Mouse (Mus musculus) fibroblast of lung, adult 2 months (primary cell): ENCODE measurements around the gene Rapgef1.
"Not testable (repeated sequence)": the region's sequence is repeated elsewhere in the genome, so short reads cannot be mapped to it uniquely, and the experiment has no call there.

Source experiments
- DNase-seq: peaks from one replicate; pipeline ENCODE4 v3.0.0-alpha.2; 2011; ENCODE audit warnings: low read depth

The Rapgef1 gene

DNA sequence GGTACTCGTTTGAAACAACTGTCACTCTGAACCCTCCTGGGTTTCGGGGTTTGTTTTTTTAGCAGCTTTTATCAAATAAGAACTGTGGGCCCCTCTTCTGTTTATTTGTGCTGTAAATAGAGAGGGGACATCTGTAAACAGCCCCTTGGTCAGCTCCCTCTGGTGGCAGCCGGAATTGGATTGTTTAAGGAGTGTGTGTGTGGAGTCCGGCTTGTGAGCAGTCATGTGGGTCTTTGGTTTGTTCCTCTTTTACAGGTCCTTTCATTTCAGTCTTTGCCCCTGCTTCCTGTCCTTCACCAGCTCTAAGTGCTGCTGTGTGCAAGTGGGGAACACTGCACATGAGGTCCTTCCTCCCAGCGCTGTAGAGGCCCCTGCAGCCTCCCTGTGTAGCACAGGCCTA is 119.8 kb downstream of the Rapgef1 start:
- DNase-seq = no peak

DNA sequence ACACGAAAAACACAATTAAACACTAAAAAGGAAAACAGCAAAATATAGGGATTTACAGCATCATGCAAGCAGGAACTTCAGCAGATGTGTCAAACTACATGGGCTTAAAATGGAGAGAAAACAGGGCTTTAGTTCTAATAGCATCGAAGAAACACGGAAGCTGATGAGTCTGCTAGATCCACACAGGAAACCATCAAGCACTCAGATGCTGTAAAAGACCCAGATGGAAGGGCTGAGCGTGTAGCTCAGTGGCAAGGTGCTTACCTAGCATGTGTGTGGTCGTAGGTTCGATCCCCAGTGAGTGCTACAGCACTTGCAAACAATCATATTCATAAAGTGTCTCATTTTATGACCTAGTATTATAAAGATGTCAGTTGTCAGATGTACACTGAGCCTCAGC is 121.7 kb downstream of the Rapgef1 start:
- no peak for DNase-seq

DNA sequence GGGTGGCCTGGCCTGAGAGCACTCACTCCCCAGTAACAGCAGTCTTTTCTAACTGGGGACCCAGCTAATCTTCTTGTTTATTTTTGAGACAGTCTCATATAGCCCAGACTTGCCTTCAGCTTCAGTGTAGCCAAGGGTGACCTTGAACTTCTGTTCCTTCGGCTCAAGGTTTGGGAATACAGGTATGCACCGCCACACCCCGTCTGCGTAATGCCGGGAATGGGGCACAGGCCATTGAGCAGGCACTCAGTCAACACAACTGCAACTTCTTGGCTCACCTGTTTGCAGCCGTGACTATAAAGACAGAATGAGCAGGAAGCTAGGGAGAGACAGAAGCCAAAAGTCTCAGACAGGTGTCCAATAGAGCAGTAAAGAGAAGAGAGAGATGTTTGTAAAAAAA is 124.7 kb downstream of the Rapgef1 start:
- no peak for DNase-seq

DNA sequence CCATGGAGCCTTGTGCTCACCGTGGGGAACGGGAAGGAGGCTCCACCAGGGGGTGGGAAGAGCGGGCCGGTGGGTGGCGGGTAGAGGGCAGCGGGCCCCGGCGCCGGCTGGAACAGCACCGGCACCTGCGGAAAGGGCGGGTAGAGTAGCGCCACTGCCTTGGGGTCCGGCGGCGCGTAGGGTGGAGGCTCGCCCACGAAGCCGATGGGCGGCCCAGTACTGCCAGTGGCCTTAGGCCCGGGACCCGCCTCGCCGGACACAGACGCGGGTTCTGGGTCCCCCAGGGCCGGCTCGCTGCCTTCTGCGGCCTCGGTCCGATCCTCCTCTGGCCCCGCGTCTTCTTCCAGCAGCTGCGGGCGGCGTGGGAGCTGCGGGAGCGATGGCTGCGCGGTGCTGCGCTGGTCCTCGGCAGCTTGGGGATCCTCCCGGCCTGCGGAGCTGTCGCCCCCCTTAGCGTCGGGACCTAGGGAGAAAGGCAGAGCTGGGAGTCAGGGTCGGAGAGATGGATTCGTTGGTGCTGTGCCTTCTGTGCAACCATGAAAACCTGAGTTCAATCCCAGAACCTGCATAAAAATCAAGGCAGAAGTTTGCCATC is 127.8 kb downstream of the Rapgef1 start:
- no peak for DNase-seq

DNA sequence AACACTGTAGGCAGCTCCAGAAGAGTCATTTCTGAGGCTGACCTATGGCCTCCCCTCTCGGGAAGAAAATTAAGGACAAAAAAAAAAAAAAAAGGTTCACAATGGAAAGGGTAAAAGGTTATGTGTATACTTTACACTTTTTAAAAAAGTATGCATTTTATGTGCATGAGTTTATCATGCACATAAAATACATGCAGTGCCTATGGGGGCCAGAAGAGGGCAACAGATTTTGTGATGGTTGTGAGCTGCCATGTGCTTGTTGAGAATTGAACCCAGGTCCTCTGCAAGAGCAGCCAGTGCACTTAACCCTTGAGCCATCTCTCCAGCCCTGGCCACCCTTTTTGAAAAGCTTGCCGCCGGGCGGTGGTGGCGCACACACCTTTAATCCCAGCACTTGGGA is 128.3 kb downstream of the Rapgef1 start:
- DNase-seq = no peak

DNA sequence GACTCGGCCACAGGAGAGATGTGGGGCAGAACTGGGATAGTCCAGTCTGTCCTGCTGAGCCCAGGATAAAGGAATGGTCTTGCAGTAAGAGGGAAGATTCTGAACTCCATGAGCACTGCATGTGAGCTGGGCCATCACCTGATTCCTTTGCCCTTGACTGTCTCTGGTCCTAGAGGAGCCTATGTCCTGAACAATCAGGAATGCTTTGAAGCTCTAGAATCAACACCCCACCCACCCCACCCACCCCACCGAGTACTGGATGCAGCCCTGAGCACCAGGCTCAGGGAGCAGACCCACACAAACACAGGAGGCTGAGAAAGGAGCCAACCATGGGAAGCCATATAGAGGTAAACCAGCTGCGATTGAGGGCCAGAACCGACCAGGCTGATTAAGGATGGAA is 129.0 kb downstream of the Rapgef1 start:
- DNase-seq = no peak

DNA sequence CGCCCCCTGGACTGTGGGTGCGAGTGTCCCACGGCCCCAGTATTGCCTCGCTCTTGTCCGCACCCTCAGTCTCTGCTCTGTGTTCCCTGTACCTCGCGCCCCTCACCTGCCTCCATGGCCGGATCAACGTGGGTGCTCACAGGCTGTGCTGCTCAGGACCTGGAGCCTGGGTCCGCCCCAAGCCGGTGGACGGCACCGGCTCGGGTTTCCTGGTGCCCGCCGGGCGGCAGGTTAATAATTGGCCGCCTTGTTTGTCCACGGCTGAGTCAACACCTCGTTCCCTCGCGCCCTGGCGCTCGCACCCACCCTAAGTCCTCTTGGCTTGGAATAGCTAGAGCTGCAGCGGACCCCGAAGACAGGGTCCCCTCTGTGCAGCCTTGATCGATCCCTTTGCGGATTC is 132.0 kb downstream of the Rapgef1 start, which contains the start of gene Gm13420:
Gm13420 (minus strand) TSS at position 189 of the 400 bp plus-strand sequence.
- no peak for DNase-seq

DNA sequence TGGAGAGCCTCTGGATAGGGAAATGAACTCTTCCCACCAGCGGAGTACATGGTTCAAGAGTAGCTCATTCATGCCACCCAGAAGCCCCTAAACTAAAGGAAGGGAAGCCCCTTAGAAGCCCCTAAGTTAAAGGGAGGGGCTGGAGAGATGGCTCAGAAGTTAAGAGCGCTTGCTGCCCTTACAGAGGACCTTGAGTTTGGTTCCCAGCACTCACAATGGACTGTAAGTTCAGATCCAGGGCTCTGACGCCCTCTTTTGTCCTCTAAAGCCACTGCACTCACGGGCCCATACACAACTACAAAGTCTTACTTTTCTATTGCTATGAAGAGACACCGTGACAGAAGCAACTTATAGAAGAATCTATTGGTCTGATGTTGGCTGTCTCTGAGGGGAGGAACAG is 132.9 kb downstream of the Rapgef1 start:
- DNase-seq = no peak

DNA sequence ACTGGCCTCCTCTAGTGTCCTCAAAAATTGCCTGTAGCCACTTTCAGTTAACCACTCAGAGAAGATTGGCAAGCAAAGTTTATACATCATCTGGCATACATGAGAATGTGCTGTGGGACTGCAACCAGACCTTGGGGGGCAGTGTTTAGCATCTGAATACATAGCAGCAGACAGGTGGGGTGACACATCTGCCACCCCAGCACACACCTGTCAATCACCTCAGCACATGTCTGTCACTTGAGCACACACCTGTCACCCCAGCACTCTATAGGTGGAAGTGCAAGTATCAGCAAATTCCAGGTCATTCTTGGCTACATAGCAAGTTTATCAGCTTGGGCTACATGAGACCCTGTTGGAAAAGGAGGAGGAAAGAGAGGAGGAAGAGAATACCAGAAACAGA is 136.2 kb downstream of the Rapgef1 start:
- no peak for DNase-seq

DNA sequence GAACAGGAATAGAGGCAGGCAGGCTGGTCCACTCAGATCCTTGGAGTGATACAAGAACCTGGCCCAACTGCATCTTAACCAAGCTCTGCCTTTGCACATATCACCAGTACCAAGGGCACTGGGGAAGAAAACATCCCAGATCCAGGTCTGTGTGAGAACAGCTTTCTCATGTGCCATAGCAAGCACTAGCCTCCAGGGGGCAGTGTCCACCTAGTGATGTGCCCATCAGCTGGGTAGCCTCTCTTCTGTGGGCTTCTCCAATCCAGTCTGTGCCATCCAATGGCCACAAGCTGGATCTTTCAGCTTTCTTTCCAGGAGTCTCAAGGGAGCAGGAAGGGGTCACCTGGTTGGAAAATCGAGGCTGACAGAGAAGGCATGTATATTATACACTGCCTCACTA is 145.3 kb downstream of the Rapgef1 start:
- peak; percentile 21 for DNase-seq

DNA sequence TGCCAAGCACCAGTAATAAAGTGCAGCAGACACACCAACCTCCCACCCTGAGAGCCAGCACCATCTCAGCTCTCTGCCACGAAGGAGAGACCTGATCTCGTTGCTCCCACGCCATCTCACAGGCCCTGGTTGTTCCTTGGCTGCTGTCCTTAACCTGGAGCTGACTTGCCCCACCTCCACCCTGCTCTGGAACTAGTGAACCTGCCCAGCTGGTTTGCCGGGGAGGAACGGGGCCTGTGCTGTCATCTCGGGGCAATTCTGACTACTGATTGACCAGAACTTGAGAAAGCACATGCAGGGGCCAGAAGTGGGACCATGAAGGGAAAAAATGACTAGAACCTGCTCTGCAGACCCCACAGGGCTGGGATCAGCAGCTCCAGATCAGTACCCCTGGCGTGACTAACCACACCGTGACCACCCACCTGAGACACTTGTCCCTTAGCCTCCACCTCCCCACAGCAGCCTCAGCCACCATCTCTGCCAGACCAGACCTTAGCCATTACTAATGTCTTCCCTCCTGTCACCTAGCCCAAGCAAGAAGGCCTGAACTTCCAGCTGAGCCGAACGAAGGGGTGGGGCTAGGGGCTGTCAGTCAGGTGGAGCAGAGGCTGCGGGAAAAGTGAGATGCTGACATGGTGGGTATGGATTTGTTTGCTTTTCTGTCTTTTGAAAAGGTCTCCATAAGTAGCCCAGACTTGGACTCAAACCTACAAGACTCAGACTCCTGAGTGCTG is 148.6 kb downstream of the Rapgef1 start:
- no peak for DNase-seq

DNA sequence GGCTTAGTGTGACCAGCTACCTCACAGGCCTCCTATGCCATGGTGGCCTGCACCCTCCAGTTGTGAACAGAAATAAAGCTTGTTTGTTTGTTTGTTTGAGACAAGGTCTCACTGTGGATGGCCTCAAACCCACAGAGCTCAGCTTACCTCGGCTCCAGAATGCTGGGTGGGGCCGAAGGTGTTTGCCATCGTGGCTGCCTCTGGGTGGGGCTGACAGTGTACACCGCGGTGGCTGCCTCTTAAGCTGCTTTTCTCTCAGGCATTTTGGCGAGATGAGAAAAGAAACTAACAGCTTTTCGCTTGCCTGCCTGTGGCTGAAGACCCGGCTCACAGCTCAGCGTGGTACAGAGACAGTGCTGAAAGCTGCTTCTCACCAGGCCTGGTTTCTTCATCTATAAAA is 149.4 kb downstream of the Rapgef1 start:
- no peak for DNase-seq

DNA sequence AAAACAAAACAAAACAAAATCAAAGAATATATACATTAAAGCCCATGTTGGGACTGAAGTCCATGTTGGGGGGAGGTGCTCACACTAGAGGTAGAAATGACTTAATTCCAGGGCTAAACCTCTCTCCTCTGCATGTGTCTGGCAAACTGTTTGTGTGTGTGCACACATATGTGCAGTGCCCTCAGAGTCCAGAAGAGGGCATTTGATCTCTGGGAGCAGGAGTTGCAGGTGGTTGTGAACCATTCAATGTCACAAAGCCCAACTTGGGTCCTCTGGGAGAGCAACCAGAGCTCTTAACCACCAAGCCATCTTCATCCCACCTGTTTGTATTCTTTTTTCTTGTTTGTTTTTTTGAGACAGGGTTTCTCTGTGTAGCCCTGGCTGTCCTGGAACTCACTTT is 150.6 kb downstream of the Rapgef1 start:
- no peak for DNase-seq

DNA sequence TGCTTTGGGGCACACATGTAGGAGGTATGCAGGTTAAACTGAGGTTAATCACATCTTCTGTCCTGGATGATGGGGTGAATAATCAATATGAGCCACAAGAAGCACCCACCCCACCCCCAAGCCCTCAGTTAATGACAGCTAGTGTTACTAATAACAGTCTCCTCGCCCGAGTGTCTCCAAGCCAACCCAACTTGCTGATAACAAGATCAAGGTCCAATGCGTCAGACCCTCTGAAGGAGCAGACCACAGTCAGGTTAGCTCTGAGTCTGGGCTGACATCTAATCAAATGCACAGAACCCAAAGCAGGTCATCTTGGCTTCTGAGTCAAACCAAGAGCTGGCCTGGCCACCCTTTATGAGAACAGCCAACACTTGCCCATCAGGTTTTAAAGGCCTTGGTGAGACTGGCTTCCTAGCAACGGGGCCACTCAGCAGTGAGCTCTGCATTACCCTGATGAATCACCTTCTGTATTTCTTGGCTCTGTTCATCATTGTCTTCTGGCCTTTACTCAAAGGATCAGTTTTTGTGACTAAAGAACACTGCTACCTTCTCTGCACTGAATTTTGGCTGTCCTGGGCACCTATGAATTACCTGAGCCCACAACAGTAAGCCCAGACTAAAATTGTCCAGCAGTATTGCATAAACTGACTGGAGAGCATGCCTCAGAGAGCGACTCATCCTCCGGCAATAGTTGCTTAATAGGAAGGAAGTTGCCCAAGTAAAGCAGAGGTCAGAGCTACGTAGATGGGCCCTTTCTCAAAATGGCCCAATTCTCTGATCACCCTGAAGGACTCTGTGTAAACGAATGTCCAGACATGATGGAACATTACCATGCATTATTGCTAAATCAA is 152.3 kb downstream of the Rapgef1 start:
- peak; percentile 60 for DNase-seq

DNA sequence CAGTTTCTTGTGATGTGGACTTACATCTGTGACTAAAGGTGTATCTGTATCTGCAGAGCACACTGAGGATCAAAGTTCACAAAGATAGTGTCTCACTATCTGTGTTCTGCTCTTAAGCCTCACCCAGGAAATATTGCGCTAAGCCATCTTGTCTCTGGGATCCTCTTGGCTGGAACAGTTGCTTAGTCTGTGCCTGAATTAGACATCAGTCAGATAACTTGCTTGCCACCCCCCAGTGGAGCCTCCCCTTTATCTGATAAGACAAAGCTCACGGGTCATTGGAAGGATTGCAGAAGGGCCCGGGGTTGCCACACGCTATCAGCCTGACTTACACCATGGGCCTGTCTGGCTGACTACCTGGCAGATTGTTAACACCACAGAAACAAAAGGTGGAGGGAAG is 153.8 kb downstream of the Rapgef1 start:
- DNase-seq = no peak

DNA sequence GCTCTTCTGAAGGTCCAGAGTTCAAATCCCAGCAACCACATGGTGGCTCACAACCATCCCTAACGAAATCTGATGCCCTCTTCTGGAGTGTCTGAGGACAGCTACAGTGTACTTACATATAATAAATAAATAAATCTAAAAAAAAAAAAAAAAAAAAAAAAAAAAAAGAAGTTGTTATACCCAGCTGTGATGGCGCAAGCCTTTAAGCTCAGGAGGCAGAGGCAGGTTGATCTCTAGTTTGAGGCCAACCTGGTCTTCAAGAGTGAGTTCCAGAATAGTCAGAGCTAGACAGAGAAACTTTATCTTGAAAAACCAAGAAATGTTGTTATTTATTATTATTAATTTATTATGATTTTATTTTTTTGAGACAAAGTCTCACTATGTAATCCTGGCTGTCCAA is 161.7 kb downstream of the Rapgef1 start:
- not testable (repeated sequence) for DNase-seq

DNA sequence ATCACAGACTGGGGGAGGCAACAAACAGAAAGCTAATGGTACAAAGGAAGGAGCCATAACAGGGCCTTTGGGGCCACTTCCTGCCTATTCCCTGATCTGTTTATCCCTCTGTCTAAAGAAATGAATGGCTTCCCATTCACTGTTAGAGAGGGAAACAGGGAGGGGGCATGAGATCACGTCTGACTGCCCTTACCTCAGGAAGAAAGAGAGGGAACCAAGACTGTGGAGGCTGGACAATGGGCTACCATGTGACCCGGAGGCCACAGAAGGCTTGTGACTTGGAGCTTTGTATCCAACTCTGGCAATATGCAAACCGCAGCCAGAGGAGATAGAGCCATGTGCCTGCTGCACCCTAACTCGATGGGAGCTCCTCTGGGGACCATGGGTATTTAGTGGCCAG is 164.8 kb downstream of the Rapgef1 start:
- DNase-seq = no peak

DNA sequence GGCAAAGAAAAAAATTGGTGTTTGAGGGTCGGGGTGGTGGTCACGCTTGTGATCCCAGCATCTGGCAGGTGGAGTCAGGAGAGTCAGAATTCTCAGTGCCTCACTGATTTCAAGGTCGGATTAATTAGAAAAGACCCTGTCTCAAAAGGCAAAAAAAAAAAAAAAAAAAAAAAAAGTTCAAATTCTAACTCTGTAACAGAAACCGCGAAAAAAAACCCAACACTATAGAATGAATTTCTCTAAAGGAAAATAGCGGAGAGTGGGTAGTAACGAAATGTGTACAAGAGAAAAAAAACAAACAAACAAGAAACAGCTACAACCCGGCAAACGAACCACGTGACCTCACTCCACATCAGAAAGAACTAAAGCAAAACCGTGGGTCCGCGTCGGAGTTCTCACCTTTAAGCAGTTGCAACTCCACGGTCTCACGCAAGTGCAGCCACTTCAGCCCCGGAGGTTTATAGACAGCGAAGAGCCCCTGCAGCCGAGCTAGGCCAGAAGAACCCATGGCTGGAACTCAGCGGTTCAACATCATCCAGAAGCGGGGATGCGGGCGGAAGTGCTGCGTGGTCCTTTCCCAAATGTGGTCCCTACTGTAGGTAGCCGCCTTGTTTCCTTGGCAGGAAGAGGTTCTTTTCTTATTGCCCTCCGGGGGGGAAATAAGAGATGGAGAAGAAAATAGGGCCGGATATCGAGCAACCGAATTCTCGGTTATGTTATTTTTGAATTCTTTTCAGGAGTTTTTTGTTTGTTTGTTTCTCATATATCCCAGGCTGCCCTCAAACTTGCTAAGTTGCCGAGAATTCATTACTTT is 167.8 kb downstream of the Rapgef1 start, which contains the start of gene Coq4:
Coq4 (plus strand) TSS at position 390 of the 814 bp plus-strand sequence.
- peak; percentile 90 for DNase-seq

DNA sequence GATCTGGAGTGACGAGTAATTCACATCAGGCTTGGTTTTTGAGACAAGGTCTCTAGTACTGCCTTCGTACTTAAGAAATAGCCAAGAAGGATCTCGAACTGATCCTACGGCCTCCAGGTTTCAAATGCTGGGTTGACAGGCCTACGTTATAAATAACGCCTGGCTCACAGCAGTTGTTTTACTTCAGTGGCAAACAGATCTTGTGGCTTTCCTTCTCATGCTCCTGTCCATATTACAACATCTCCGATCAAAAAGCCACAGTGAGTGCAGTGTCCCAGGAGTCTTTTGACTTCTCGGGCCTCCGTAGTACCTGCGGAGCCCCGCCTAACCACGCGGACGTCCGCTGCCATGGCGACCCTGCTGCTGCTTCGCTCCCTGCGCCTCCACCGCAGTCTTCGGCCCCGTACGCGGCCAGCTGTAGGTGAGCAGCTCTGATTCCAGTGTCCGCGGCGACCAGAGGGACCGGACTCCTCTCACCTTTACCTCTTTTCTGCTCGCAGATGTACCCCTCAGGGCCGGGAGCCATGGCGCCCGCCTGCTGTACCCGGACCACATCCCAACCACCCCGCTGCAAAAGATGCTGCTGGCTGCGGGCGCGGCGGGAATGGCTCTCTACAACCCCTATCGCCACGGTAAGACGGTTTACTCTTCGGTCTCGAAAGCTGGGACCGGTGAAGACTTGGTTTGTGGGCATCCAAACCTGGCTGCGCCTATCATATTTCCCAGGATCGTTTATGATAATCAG is 168.6 kb downstream of the Rapgef1 start, which contains the start of gene Trub2:
Trub2 (minus strand) TSS at position 566 of the 745 bp plus-strand sequence.
- peak; percentile 53 for DNase-seq
